Mouse (Mus musculus) cerebellum, adult 2 months (tissue): ENCODE measurements around the gene Lrp3. TPM values are rescaled to one million over a fixed set of nuclear protein-coding genes. Genes with fewer than 3 reads are reported as not detected.
A peak's percentile ranks its signal among the peaks of the same experiment; 100 is the strongest.

Source experiments
- DNase-seq, 2 experiments: peaks; one replicate each; pipeline ENCODE4 v3.0.0; 2021
- H3K27ac ChIP-seq: fragments of 200-500 bp; 2 replicates; pipeline ENCODE4 v1.5.1; 2012; ENCODE audit warnings: low read length, control low read depth, inconsistent platforms; ENCODE audit not compliant: insufficient read depth
- H3K27me3 ChIP-seq: fragments of 200-500 bp; 2 replicates; pipeline ENCODE4 v1.6.1; 2012; ENCODE audit warnings: inconsistent platforms, mild to moderate bottlenecking, low read length, moderate library complexity; ENCODE audit not compliant: control insufficient read depth, insufficient read depth
- H3K4me1 ChIP-seq: fragments of 200-500 bp; 2 replicates; pipeline ENCODE4 v1.6.1; 2011; ENCODE audit warnings: low read length; ENCODE audit not compliant: control insufficient read depth, insufficient read depth
- H3K4me3 ChIP-seq: fragments of 200-500 bp; replicated peaks from 2 replicates; pipeline ENCODE3; 2011; ENCODE audit warnings: mild to moderate bottlenecking, low read depth, low read length, control low read depth; ENCODE audit not compliant: insufficient read depth
- CTCF ChIP-seq: fragments of 200-500 bp; IDR thresholded peaks from 2 replicates; pipeline ENCODE4 v1.5.1; 2011; ENCODE audit warnings: low read depth, mild to moderate bottlenecking, control low read depth, low read length, moderate library complexity, borderline replicate concordance; ENCODE audit not compliant: insufficient read depth
- POLR2A ChIP-seq: fragments of 200-500 bp; IDR thresholded peaks from 2 replicates; pipeline ENCODE4 v1.6.1; 2011; ENCODE audit warnings: low read length, control low read depth, borderline replicate concordance; ENCODE audit not compliant: insufficient read depth
- WGBS: fragments of 180-500 bp; shearing (Covaris S2); methylation state at CpG from one replicate; pipeline ENCODE4 v1.1.7; 2018; 5-methylcytosine and 5-hydroxymethylcytosine counted together
- polyA plus RNA-seq: library from polyadenylated mRNA; depleted of rRNA; stranded (reverse); fragments of >200 nt; gene quantifications from 2 replicates; pipeline ENCODE4 v1.2.3, GENCODE M21; 2012

Gene Lrp3
- polyA plus RNA-seq, 1 experiment: 62.9 TPM

DNA sequence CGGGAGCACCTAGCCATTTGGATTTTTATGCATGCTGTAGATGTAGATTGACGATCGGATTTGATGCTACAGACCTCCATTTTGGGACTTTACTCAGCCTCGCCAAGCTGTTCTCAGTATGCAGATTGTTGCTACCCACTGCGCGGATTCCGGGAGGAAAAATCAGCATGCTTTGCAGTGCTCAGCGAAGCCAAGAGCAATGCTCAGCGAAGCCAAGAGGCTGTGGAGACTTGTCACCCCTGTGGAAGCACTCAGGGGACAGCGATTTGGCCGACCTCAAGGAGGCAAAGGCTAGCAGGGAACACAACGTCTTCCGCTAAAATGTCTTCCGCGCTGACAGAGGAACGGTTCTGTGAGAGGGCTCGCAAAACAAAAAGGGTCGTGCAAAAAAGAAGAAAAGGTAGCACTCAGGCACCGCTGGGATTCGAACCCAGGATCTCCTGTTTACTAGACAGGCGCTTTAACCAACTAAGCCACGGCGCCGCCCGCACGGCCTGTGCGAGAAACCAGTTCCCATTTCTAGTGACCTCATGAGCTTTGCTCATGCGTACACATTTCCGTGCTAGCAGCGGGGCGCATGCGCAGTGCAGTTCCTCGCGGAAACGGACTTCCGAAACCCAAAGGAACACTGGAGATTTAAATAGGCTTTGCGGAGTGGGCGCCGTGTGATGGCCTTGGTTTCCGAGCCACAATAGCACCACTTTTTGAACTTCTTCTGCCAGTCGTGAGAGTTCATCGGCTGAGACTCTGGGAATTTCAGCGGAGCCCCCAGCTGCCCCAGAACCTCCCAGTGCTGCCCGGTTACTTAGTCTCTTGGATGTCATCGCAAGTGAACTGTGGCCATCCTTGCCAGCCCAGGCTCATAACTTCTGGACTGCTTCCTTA lies 19.3 kb upstream of the Lrp3 start:
- Histone ChIP-seq H3K27ac (peak overlapping the region; percentile 78), H3K4me1 (no peaks in the 10 kb centered on the region; the same call in 1 of the 2 replicates), H3K4me3 (peak overlapping the region; percentile 90), H3K27me3 (no peaks in the 10 kb centered on the region)
- TF ChIP-seq POLR2A: peak; percentile 59; the same call in 1 of the 2 replicates
- no peak for TF ChIP-seq CTCF
- DNase-seq: peak; percentile 96 to 99
- under 1% methylated on average over 45 of the region's 45 CpGs for WGBS

DNA sequence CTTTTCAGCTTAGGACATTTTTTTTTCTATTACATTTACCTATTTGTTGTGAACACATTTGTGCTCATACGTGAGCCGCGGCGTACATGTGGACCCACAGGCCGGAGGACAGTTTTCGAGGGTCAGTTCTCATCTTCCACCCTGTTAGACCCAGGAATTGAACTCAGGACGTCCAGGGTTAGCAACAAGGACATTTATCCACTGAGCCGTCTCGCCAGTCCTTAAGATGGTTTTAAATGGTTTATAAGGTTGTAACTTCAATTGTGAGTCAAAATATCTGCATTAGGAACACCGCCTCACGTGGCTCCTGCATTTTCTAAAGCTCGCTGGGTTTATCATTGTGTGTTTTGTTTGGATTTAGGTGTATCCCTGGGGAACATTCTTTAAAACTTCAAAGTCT lies 18.6 kb upstream of the Lrp3 start:
- Histone ChIP-seq H3K27me3 (no peaks in the 10 kb centered on the region), H3K27ac (peak overlapping the region; percentile 58; the same call in 1 of the 2 replicates), H3K4me3 (peak overlapping the region; percentile 90), H3K4me1 (no peaks in the 10 kb centered on the region; the same call in 1 of the 2 replicates)
- WGBS: 60% methylated on average over 12 of the region's 12 CpGs
- TF ChIP-seq POLR2A: no peak
- no peak for TF ChIP-seq CTCF
- DNase-seq: peak in 1 of 2 experiments; percentile 20

DNA sequence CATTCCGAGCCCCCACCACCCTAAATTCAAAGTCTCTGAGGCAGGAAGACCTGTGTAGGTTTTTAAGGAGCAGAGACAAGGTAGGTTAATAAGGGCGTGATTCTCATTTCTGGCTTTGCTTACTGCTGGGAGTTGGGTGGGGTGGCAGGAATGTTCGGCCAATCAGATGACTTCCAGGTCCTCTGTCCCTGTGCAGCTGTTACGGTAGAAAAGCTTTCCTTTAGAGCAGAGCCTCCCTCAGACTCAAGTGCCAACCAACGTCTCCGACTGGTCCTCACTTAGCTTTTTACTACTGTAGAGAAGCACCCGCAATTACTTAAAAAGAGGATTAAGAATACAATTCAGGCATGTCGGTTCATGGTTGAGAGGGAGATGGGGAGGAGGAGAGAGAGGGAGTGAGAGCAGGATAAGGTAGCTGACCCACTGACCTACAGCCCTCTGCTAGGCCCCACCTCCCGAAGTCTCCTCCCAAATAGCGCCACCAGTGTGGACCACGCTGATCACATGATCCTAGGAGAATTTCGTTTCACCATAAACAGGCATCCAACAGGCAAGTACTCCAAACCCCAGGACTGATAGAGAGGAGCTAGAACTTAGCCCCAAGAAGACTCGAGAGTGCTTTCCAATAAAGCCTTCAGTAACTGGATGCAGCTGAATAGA lies 17.6 kb upstream of the Lrp3 start:
- no peaks in the 10 kb centered on the region; the same call in 1 of the 2 replicates for H3K4me1 ChIP-seq
- no peak for TF ChIP-seq POLR2A
- TF ChIP-seq CTCF: no peak
- H3K27me3 ChIP-seq: no peaks in the 10 kb centered on the region
- H3K4me3 ChIP-seq: no peak overlapping the region
- 49% methylated on average over 13 of the region's 13 CpGs for WGBS
- DNase-seq: no peak
- H3K27ac ChIP-seq: no peak overlapping the region

DNA sequence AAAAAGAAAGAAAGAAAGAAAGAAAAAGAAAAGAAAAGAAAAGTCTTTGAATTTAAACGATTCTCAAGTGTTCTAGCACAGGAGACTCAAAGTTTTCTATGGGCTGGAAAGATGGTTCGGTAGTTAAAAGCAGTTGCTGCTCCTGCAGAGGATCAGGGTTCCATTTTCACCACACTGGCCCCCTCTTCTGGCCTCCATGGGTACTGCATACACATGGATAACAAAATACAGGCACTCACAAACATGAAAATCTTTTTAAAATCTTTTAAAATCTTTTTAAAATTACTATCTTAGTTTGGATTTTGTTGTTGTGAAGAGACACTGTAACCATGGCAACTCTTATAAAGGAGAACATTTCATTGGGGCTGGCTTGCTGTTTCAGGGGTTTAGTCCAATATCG lies 15.0 kb upstream of the Lrp3 start:
- TF ChIP-seq POLR2A (no peak), CTCF (peak; percentile 14; the same call in 1 of the 2 replicates)
- Histone ChIP-seq H3K4me1 (no peaks in the 10 kb centered on the region), H3K27ac (no peak overlapping the region), H3K4me3 (no peak overlapping the region), H3K27me3 (no peaks in the 10 kb centered on the region)
- no peak for DNase-seq
- 67% methylated on average over 3 of the region's 3 CpGs for WGBS

DNA sequence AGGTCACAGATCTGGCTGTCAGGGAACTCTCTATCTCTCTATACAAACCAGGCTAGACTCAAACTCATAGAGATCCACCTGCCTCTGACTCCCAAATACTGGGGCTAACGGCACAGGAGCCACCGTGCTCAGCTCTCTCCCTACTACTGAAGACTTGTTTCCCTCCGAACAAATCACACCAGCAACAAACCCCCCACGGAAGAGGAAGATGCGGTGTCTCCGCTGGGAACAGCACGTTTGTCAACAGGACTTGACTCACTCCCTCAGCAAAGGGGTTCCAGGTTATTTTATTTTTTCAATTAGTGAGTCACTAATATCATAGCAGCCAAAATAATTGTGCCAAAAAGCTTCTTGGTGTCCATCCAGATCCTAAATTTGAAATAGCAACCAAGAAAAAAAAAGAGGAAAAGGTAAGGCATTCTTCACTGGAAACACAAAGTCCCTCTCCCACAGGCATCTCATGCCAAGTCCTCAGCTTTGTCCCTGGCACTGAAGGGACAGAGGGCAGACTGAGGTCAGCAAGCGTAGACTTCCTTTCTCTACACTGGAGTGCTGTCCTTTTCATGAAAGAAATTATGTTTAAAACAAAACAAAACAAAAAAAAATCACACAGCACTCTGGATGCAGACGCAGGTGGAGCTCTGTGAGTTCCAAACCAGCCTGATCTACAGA lies 5.5 kb upstream of the Lrp3 start:
- no peak overlapping the region for H3K27ac ChIP-seq
- no peaks in the 10 kb centered on the region for H3K27me3 ChIP-seq
- no peak overlapping the region for H3K4me3 ChIP-seq
- no peak for TF ChIP-seq CTCF
- no peak for TF ChIP-seq POLR2A
- no peaks in the 10 kb centered on the region for H3K4me1 ChIP-seq
- WGBS: 54% methylated on average over 9 of the region's 9 CpGs
- DNase-seq: no peak

DNA sequence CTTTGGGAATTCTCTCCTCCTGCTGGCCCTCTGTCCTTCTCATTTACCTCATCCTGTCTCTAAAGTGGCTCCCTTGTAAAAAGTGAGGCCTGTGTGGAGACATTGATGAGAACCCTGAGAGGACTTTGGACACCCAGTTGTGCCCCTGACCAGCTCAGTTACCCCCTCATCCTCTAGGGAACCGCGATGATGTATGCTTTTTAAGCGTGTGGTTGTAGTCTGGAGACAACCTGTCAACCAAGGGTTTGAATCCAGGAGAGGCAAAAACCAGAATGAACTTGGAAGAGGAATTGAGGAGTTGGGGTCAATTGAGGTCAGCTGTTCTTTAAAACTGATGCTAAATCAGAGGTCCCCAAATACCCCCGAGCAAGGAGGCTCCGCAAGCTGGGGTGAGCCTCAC lies 433 bp upstream of the Lrp3 start:
- no peak for DNase-seq

DNA sequence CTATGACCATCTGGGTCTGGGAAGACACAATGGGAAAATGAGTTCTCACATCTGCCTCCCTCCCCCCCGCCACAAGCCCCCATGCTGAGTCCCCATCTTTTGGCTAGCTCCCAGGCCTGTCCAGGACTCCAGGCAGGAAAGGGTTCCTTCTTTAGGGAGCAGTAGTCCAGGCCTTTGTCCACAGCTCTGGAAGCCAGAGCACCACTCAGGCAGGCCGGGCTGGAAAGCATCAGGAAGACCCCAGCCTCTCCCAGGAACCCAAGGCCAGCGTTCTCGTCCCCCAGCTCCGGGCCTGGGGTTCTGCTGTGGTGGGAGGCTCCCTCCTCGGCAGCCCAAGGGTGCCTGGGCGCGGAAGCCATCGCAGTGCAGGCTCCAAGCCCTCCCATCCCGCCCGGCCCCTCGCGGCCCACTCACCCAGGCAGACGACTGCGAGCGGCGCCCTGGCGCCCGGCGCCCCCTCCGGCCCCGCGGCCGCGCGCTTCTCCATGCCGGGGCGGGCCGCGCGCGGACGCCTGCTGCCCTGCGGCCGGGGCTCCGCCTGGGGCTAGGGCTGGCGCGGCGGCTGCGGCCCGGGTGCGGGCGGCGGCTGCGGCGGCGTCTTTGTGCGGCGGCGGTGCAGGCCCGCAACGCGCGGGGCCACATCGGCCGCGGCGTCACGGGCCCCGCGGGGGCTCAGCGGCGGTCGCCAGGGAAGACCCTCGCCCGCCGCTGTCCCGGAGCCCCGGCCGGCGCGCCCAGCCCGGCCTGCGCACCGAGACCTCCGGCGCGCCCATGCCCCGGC lies 666 bp downstream of the Lrp3 start:
- Histone ChIP-seq H3K27me3 (no peaks in the 10 kb centered on the region), H3K27ac (peak overlapping the region; percentile 95), H3K4me3 (peak overlapping the region; percentile 89), H3K4me1 (peaks cover 10% of the 10 kb centered on the region)
- peak; percentile 39 to 49 for DNase-seq
- under 1% methylated on average over 74 of the region's 79 CpGs for WGBS
- TF ChIP-seq POLR2A: no peak
- TF ChIP-seq CTCF: no peak

More for the DNA sequence above, 433 bp upstream of the Lrp3 start:
- TF ChIP-seq CTCF (no peak), POLR2A (no peak)
- Histone ChIP-seq H3K4me1 (peaks cover 10% of the 10 kb centered on the region), H3K27ac (peak overlapping the region; percentile 95), H3K4me3 (peak overlapping the region; percentile 89), H3K27me3 (no peaks in the 10 kb centered on the region)
- 44% methylated on average over 5 of the region's 5 CpGs for WGBS
